Mouse (Mus musculus) neutrophil, adult 5-6 weeks (primary cell): ENCODE measurements around the gene Lad1. TPM values are rescaled to one million over a fixed set of nuclear protein-coding genes. Genes with fewer than 3 reads are reported as not detected.

Experiments used
- ATAC-seq: fragments of 151-379, 151-347 bp; 2 replicates; pipeline ENCODE4 v1.8.0; 2017; ENCODE audit warnings: mild to moderate bottlenecking, moderate TSS enrichment; ENCODE audit not compliant: insufficient number of reproducible peaks, poor library complexity, low FRiP score, severe bottlenecking; ENCODE audit errors: extremely low read depth
- total RNA-seq: library from RNA; stranded (forward); fragments of 200-1000 nt; gene quantifications from 2 replicates; pipeline ENCODE4 v1.2.3, GENCODE M21; 2017

The Lad1 gene
- total RNA-seq, 1 experiment from 2014 or later = 0.12 TPM

- ATAC-seq = no peak
Measured at GRCm38 (mm10) chr1:135861980-135862552, 43.7 kb downstream of the Lad1 start.

- ATAC-seq = no peak
Measured at GRCm38 (mm10) chr1:135862561-135862960, 44.2 kb downstream of the Lad1 start.

DNA sequence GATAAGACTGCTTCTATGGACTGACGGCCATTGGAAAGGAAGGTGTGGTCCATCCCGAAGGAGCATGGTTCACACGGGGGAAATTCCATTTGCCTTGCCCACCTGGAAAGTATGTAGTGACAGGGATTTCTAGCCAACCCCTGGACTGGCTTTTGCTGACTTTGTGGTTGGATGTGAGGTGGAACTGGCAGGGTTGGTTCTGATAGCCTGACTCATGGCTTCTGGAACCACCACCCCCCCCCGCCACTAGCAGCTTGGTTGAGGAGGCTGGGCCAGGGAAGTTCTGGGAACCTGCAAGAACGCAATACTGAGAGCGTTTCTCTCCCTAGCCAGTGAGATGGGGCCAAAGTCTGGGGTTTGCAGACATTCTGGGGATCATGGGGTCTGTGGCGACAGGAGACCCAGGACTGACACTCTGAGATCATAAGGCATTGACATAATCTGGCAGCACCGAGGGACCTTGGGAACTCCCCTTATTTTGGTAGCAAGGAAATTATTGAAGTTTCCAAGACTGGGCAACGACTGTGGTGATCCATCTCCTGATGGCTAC, 45.5 kb downstream of the Lad1 start:
- ATAC-seq = no peak

DNA sequence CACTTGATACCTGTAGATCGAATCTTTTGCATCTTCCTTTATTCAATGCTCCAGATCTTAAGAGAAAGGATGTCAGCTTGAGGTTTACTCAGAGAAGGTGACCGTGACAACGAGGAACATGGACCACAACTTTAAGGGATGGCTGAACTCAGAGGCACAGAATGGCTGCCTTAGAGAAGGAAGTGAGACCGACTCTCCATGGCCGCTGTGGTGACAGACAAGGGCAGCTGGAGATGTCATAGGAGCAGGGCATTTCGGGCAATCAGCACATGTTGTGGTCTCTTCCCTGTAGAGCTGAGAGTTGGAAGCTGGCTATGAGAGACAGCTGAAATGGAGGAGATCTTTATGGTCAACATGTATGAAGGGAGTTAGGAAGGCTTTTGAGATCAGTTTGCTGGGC, 46.4 kb downstream of the Lad1 start:
- ATAC-seq = no peak

DNA sequence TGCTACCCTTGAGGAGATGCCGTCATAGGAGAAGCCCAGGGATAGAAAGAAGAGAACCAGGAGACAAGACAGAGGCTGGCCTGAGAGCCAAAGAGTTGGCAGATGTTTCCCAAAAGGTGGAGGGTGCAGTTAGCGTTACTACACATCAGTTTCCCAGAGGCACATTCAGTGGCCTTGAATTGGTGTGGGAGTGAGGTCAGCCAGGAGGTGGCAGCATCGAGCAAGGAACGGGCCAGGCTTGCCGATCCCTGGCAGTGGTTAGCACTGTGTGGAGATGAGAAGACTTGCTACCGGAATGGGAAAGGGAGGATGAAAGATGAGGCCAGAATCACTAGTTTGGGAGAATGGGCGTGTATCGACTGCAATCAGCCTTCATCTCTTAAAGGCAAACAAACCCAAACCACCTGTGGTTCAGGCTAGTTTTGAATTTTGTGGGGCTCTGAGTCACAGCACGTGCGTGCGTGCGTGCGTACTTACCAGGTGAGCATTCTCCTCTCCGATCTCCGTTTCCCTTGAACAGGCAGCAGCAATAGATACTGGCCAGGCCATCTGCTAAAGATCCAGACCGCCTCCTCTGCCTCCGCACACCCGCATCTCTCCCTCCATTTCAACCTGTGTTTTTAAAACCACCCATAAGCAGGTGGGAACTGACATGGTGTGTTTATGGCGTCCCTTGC, 47.3 kb downstream of the Lad1 start:
- ATAC-seq = peak; percentile 24; the same call in 1 of the 2 replicates

DNA sequence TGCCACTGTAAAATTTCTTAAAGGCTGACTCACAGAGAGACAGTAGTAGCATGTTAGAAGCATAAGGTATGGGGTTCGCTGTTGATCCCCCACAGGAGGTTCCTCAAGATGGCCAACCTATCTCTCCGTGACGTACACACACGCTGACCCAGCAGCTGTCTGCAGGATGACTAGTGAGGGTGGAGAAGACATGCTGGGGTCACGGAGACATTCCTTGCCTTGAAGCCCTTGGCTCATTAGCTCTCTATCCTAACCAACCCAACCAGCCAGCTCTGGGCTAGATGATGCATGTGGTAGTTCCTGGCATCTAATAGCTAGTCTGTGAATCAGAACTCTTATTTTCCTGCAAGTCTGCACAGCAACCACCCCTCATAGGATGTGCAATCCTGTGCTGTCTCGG, 50.2 kb downstream of the Lad1 start:
- no peak for ATAC-seq

GRCm38 (mm10) chr1:135872991-135873390, 54.6 kb downstream of the Lad1 start:
- ATAC-seq = no peak

- ATAC-seq = no peak
Measured at GRCm38 (mm10) chr1:135877248-135877647, 58.9 kb downstream of the Lad1 start.

DNA sequence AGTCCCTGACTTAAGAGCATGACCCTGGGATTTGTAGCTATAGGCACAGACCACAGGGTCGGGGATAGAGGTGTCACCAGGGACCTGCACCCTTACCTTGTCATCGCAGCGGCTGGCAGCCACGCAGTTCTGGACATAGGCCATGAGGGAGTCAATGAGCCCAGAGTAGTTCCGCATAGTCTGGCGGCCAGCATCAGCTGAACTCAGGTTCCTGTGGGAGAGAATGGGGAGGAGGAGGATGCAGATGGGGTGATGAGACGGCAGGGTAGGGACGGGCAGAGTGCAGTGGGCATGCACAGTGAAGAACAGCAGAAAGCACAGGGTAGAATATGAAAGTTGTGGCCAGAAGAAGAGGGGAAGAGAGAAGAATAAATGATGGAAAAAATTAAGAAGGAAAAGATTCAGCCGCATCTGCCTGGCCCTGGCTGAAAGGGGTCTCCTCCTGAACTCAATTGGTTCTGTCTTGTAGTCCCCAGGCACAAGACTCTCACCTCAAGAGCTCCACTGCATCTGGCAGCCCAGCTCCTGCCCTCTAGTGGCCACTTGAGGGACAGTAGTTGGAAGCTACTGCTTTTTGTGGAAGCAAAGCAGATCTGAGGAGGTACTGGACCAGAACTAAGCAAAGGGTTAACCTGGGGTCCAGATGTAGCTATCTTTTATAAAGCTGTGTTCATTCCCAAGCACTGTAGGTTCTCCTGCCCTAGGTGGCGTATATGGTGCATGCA, 64.1 kb downstream of the Lad1 start:
- ATAC-seq = no peak

Other genes with a start within 250 kb of the Lad1 start
- 1.0 and 1.1 TPM in 2 replicates for gene Nav1, start 211.3 kb upstream of the Lad1 start, total RNA-seq
- 27.5 and 32.7 TPM in 2 replicates for gene Csrp1, start 98.5 kb upstream of the Lad1 start, total RNA-seq
- gene Phlda3, start 52.5 kb upstream of the Lad1 start, total RNA-seq = 0.47 TPM in 1 of 2 replicates, not detected in the other
- not detected in 2 replicates for gene Tnni1, start 39.2 kb upstream of the Lad1 start, total RNA-seq
- gene Tnnt2, start 17.8 kb downstream of the Lad1 start, total RNA-seq = 0.12 TPM in 1 of 2 replicates, not detected in the other
- gene Pkp1, start 100.6 kb downstream of the Lad1 start, total RNA-seq = not detected in 2 replicates
- under 0.01 TPM in 1 of 2 replicates, not detected in the other for gene Igfn1, start 187.7 kb downstream of the Lad1 start, total RNA-seq
- 3.3 and 4.3 TPM in 2 replicates for gene Tmem9, start 189.6 kb downstream of the Lad1 start, total RNA-seq
- gene Ascl5, start 232.2 kb downstream of the Lad1 start, total RNA-seq = not detected in 2 replicates
- 1.4 TPM in 1 of 2 replicates, not detected in the other for gene Cacna1s, start 234.2 kb downstream of the Lad1 start, total RNA-seq